Mouse (Mus musculus) forebrain, embryonic 15.5 days (tissue): ENCODE results near the gene Emilin1. TPM values are rescaled to one million over a fixed set of nuclear protein-coding genes. Genes with fewer than 3 reads are reported as not detected.

ENCODE experiments used
- ATAC-seq: fragments of 200-750 bp; cut with Nextera tagmentation; replicated peaks from 2 replicates; pipeline ENCODE4 v1.8.0; 2017; ENCODE audit warnings: mild to moderate bottlenecking, moderate TSS enrichment, moderate library complexity
- H3K27ac ChIP-seq: fragments of 300-500 bp; sonication (generic); replicated peaks from 2 replicates; pipeline ENCODE4 v1.5.1; 2015; ENCODE audit warnings: mild to moderate bottlenecking, inconsistent platforms
- H3K27me3 ChIP-seq: fragments of 300-500 bp; sonication (generic); 2 replicates; pipeline ENCODE4 v1.6.1; 2015; ENCODE audit warnings: inconsistent platforms
- H3K36me3 ChIP-seq: fragments of 300-500 bp; sonication (generic); 2 replicates; pipeline ENCODE4 v1.6.1; 2015; ENCODE audit warnings: mild to moderate bottlenecking, inconsistent platforms
- H3K4me1 ChIP-seq: fragments of 300-500 bp; sonication (generic); 2 replicates; pipeline ENCODE4 v1.6.1; 2015; ENCODE audit warnings: inconsistent platforms
- H3K4me2 ChIP-seq: fragments of 300-500 bp; sonication (generic); replicated peaks from 2 replicates; pipeline ENCODE4 v1.6.1; 2015; ENCODE audit warnings: mild to moderate bottlenecking, inconsistent platforms
- H3K4me3 ChIP-seq: fragments of 300-500 bp; sonication (generic); 2 replicates; pipeline ENCODE4 v1.5.1; 2015; ENCODE audit warnings: mild to moderate bottlenecking, inconsistent platforms
- H3K9ac ChIP-seq: fragments of 300-500 bp; sonication (generic); replicated peaks from 2 replicates; pipeline ENCODE4 v1.6.1; 2015; ENCODE audit warnings: mild to moderate bottlenecking, inconsistent platforms
- H3K9me3 ChIP-seq: fragments of 300-500 bp; sonication (generic); 2 replicates; pipeline ENCODE4 v1.6.1; 2016; ENCODE audit warnings: inconsistent platforms
- WGBS: fragments of 180-500 bp; shearing (Covaris S2); methylation state at CpG from one replicate; pipeline ENCODE4 v1.1.7; 2015; ENCODE audit warnings: mixed read lengths; 5-methylcytosine and 5-hydroxymethylcytosine counted together
- polyA plus RNA-seq: library from polyadenylated mRNA; unstranded; fragments of >200 nt; fragmentation: Nextera tagmentation; extraction: Ambion mirVana; gene quantifications from 2 replicates; pipeline ENCODE4 v1.2.1, GENCODE M21; 2015

The Emilin1 gene
- polyA plus RNA-seq, 1 experiment from 2014 or later = 12.9 TPM

DNA sequence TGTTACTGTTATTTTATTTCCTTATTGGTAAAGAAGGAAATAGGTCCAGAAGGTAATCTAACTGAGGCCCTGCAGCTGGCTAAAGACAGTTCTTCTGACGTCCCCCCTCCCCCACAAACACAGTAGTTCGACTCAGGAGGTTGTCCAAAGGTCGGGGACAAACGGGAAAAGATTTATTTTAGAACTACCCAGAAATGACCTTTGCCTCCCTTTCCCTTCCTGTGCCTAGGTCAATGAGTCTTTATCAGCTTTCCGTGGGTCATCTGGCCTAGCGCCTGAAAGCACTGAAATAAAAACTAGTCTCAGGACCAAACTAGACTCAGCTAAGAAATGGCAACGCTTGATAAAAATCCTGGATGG is 3.9 kb upstream of the Emilin1 start:
- Histone ChIP-seq H3K27me3 (no peaks in the 10 kb centered on the region), H3K9ac (no peak overlapping the region), H3K4me3 (no peak overlapping the region), H3K4me1 (peaks cover 43% of the 10 kb centered on the region), H3K9me3 (no peaks in the 10 kb centered on the region), H3K36me3 (peaks cover 13% of the 10 kb centered on the region; the same call in 1 of the 2 replicates), H3K4me2 (no peak overlapping the region), H3K27ac (no peak overlapping the region)
- 69% methylated on average over 7 of the region's 7 CpGs for WGBS
- ATAC-seq = no peak

DNA sequence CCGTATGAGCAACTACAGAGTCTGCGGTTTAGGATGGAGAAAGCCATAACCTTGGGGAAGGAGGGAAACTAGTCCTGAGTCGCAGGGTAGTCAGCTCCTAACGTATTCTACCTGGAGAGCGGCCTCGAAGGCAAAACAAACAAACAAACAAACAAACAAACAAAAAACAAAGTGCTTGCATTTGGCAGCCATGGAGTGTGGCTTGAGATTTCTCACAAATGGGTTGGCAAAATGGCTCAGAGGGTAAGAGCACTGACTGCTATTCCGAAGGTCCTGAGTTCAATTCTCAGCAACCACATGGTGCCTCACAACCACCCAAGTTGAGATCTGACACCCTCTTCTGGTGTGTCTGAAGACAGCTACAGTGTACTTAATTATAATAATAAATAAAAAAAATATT is 3.3 kb upstream of the Emilin1 start:
- Histone ChIP-seq H3K4me3 (no peak overlapping the region), H3K4me2 (no peak overlapping the region), H3K9me3 (no peaks in the 10 kb centered on the region), H3K4me1 (peaks cover 43% of the 10 kb centered on the region), H3K27ac (no peak overlapping the region), H3K9ac (no peak overlapping the region), H3K27me3 (no peaks in the 10 kb centered on the region), H3K36me3 (peaks cover 7% of the 10 kb centered on the region; the same call in 1 of the 2 replicates)
- WGBS = 90% methylated on average over 7 of the region's 7 CpGs
- no peak for ATAC-seq

DNA sequence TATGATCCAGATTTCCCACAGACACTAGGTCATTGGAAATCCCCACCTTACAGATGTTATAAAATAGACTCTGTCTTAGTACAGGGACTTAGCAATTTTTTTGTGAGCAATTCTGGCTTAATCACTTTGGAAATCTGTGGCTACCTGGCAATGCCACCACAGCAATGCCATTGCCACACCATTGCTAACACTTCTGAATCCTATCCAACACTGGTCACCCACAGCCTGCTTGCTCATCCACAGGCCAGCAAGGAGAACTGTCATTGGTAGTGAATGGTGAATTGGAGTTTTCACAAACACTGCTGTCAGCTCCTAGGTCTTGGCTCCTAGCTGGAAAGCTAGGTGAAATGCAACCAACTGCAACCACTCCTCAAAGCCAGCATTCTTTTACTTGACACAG is 2.7 kb upstream of the Emilin1 start:
- H3K27ac ChIP-seq = no peak overlapping the region
- H3K4me3 ChIP-seq = no peak overlapping the region
- peaks cover under 1% of the 10 kb centered on the region; the same call in 1 of the 2 replicates for H3K36me3 ChIP-seq
- H3K4me1 ChIP-seq = peaks cover 42% of the 10 kb centered on the region
- no peaks in the 10 kb centered on the region for H3K27me3 ChIP-seq
- ATAC-seq = no peak
- no peaks in the 10 kb centered on the region for H3K9me3 ChIP-seq
- no peak overlapping the region for H3K4me2 ChIP-seq
- no peak overlapping the region for H3K9ac ChIP-seq

DNA sequence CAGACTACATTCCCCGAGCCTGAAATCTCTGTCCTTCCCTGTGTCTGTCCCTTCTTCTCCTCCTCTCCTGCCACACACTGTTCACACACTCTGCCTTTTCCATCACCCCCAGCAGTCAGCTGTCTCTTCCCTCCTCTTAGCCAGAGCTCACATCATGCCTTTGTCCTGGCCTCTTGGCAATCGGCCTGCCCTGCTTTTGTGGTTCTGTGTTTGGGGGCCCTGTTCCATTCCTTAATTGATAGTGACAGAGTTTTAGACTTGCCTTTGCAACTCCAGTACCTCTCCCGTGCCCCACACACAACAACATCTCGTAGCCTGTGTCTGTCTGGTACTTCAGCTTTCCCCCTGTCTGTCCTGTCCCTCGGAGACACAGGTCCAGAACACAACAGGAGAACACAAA is 1.0 kb upstream of the Emilin1 start:
- no peak overlapping the region for H3K9ac ChIP-seq

DNA sequence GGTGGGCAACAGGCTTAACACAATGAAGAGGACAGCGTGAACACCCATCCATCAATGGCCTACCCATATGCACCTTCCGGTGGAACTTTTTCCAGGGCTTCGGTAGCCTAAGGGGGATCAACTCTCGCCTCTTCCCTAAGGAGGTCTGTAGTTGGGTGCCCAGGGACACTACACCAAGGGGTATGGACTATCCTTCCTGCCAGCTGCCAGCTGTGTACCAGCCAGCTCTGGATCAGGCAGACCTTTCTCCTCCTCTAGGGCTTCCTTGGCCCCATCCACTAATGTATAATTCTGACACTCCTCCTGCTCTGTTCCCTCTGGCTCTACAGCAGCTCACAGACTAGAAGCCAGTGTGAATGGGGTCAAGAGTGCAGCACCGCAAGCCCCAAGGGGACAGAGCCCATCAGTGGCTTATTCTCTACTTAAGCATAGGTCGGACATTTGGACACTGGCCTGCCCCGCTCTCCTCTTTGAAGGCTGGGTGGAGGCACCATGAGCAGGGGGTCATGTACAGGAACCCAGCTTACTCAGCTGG is 966 bp downstream of the Emilin1 start:
- Histone ChIP-seq H3K4me3 (peak overlapping the region; percentile 4; the same call in 1 of the 2 replicates), H3K27ac (peak overlapping the region; percentile 69), H3K36me3 (no peaks in the 10 kb centered on the region), H3K27me3 (no peaks in the 10 kb centered on the region), H3K9ac (0 out of 2 replicates have a peak overlapping the region, but pooled peaks have one; percentile 27), H3K4me1 (peaks cover 28% of the 10 kb centered on the region), H3K9me3 (no peaks in the 10 kb centered on the region), H3K4me2 (no peak overlapping the region)
- 89% methylated on average over 7 of the region's 7 CpGs for WGBS
- ATAC-seq = no peak

More for the DNA sequence above, 1.0 kb upstream of the Emilin1 start:
- Histone ChIP-seq H3K27ac (peak overlapping the region; percentile 69), H3K36me3 (no peaks in the 10 kb centered on the region), H3K4me1 (peaks cover 35% of the 10 kb centered on the region), H3K27me3 (no peaks in the 10 kb centered on the region), H3K9me3 (no peaks in the 10 kb centered on the region), H3K4me2 (no peak overlapping the region), H3K4me3 (no peak overlapping the region)
- ATAC-seq = no peak
- 34% methylated on average over 5 of the region's 5 CpGs for WGBS

DNA sequence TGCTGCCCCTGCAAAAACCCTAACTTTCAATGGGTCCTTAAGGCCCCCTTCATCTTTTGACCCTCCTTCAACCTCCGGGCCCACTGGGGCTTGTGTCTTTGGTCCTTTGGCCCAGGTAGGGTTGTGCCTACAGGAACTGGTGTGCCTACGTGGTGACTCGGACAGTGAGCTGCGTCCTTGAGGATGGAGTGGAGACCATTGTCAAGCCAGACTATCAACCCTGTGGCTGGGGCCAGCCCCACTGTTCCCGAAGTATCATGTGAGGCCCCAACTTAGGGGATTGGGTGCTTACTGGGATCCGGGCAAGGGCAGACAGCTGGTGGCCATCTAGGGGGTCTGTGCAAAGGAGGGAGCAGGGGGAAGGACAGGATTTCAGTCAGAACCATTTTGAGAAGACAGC is 1.6 kb downstream of the Emilin1 start:
- WGBS = 89% methylated on average over 6 of the region's 6 CpGs
- Histone ChIP-seq H3K4me3 (no peak overlapping the region), H3K27ac (no peak overlapping the region), H3K4me1 (peaks cover 28% of the 10 kb centered on the region), H3K27me3 (no peaks in the 10 kb centered on the region), H3K4me2 (no peak overlapping the region), H3K9me3 (no peaks in the 10 kb centered on the region), H3K9ac (no peak overlapping the region), H3K36me3 (no peaks in the 10 kb centered on the region)
- no peak for ATAC-seq

DNA sequence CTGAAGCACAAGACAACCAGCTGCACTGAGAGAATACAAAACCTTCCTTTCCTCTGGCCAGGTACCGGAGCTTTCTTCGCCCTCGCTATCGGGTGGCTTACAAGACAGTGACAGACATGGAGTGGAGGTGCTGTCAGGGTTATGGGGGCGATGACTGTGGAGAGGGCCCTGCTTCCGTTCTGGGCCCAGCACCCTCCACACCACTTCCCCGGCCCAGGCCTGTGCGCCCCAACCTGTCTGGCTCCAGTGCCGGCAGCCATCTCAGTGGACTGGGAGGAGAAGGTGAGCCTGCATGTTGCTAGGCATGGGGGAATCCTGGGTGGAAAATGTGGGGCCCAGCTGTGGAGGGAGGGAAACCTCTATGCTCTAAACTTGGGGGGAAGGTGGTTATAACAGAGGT is 2.3 kb downstream of the Emilin1 start:
- H3K36me3 ChIP-seq = no peaks in the 10 kb centered on the region
- no peak overlapping the region for H3K9ac ChIP-seq
- H3K27ac ChIP-seq = peak overlapping the region; percentile 6
- whole genome bisulfite sequencing = 74% methylated on average over 9 of the region's 9 CpGs
- peak; percentile 62 for ATAC-seq
- H3K9me3 ChIP-seq = no peaks in the 10 kb centered on the region
- no peak overlapping the region for H3K4me3 ChIP-seq
- no peak overlapping the region for H3K4me2 ChIP-seq
- H3K27me3 ChIP-seq = no peaks in the 10 kb centered on the region
- H3K4me1 ChIP-seq = peaks cover 30% of the 10 kb centered on the region

DNA sequence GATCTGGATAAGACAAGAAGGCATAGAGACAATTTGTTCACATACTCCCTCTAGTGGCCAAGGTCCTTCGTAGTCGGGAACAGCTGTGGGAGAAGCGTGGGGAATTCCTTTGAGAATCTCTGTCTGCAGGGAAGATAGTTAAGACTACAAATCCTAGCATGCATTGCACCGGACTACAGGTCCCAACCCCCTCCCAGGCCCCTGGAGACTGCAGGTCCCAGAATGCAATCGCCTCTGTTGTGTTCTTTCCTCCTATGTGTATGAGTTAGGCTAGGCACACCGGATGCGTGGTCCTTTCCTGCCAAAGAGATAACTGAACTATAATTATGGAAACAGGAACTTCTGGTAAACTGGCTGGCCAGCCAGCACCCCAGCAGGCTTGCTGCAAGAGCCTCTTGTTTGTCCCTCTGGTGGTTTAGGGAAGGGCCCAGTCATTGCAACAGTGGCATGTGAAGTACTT is 2.8 kb downstream of the Emilin1 start:
- Histone ChIP-seq H3K27me3 (no peaks in the 10 kb centered on the region), H3K9me3 (no peaks in the 10 kb centered on the region), H3K4me3 (no peak overlapping the region), H3K27ac (peak overlapping the region; percentile 68), H3K4me1 (peaks cover 36% of the 10 kb centered on the region), H3K36me3 (no peaks in the 10 kb centered on the region), H3K4me2 (0 out of 2 replicates have a peak overlapping the region, but pooled peaks have one; percentile 2), H3K9ac (no peak overlapping the region)
- 2% methylated on average over 7 of the region's 7 CpGs for WGBS
- peak; percentile 92 for ATAC-seq

DNA sequence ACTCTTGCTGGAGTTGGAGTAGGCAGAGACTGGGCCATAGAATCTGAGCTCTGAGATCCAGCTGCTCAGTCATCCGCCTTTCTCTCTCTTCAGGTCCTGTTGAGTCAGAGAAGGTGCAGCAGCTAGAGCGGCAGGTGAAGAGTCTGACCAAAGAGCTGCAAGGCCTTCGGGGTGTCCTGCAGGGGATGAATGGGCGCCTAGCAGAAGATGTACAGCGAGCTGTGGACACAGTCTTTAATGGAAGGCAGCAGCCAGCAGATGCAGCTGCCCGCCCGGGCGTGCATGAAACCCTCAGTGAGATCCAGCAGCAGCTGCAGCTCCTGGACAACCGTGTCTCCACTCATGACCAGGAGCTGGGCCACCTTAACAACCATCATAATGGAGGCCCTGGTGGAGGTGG is 3.6 kb downstream of the Emilin1 start:
- Histone ChIP-seq H3K27ac (no peak overlapping the region), H3K4me3 (no peak overlapping the region), H3K9ac (no peak overlapping the region), H3K4me1 (peaks cover 40% of the 10 kb centered on the region), H3K4me2 (no peak overlapping the region), H3K36me3 (no peaks in the 10 kb centered on the region), H3K9me3 (no peaks in the 10 kb centered on the region), H3K27me3 (no peaks in the 10 kb centered on the region)
- ATAC-seq = no peak
- WGBS = 96% methylated on average over 9 of the region's 9 CpGs

DNA sequence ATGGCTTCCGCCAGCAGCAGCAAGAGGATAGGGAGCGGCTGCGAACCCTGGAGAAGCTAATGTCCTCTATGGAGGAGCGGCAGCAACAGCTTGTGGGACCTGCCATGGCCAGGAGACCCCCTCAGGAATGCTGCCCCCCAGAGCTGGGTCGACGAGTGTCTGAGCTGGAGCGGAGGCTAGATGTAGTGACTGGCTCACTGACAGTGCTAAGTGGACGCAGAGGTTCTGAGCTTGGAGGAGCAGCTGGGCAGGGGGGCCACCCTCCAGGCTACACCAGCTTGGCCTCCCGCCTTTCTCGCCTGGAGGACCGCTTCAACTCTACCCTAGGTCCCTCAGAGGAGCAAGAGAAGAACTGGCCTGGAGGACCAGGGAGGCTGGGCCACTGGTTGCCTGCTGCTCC is 4.1 kb downstream of the Emilin1 start:
- 93% methylated on average over 11 of the region's 11 CpGs for WGBS
- no peak overlapping the region for H3K27ac ChIP-seq
- H3K27me3 ChIP-seq = no peaks in the 10 kb centered on the region
- no peaks in the 10 kb centered on the region for H3K9me3 ChIP-seq
- H3K4me1 ChIP-seq = peaks cover 41% of the 10 kb centered on the region
- no peak overlapping the region for H3K9ac ChIP-seq
- H3K4me2 ChIP-seq = no peak overlapping the region
- ATAC-seq = no peak
- no peak overlapping the region for H3K4me3 ChIP-seq
- no peaks in the 10 kb centered on the region for H3K36me3 ChIP-seq

DNA sequence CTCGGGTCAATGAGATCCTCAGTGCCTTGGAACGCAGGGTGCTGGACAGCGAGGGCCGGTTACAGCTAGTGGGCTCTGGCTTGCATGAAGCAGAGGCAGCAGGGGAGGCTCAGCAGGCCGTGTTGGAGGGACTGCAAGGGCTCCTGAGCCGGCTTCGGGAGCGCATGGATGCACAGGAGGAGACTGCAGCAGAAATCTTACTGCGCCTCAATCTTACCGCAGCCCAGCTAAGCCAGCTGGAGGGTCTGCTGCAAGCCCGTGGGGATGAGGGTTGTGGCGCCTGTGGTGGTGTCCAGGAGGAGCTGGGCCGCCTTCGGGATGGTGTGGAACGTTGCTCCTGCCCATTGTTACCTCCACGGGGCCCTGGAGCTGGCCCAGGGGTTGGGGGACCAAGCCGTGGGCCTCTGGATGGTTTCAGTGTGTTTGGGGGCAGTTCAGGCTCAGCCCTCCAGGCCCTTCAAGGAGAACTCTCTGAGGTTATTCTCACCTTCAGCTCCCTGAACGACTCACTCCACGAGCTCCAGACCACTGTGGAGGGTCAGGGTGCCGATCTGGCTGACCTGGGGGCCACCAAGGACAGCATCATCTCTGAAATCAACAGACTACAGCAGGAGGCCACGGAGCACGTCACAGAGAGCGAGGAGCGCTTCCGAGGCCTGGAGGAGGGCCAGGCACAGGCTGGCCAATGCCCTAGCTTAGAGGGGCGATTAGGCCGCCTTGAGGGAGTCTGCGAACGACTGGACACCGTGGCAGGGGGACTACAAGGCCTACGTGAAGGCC is 4.9 kb downstream of the Emilin1 start:
- H3K4me1 ChIP-seq = peaks cover 36% of the 10 kb centered on the region
- no peak overlapping the region for H3K27ac ChIP-seq
- H3K27me3 ChIP-seq = no peaks in the 10 kb centered on the region
- no peak overlapping the region for H3K4me3 ChIP-seq
- no peaks in the 10 kb centered on the region for H3K36me3 ChIP-seq
- no peak overlapping the region for H3K9ac ChIP-seq
- H3K4me2 ChIP-seq = no peak overlapping the region
- 86% methylated on average over 31 of the region's 31 CpGs for WGBS
- no peak for ATAC-seq
- no peaks in the 10 kb centered on the region for H3K9me3 ChIP-seq

DNA sequence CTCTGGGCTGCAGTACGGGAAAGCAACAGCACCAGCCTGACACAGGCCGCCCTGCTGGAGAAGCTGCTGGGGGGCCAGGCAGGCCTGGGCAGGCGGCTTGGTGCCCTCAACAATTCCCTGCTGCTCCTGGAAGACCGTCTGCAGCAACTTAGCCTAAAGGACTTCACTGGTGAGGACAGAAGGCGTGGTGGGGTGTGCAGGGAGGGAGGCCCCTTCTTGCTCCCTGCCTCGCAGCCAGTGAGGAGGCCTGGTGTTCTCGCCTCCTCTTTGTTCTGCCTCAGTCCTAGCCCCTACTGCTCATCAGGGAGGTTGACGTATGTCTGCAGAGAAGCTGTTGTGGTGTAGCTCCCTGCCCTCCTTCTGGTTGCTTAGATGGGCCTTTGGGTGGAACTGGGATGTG is 5.5 kb downstream of the Emilin1 start:
- Histone ChIP-seq H3K4me1 (peaks cover 31% of the 10 kb centered on the region), H3K9ac (no peak overlapping the region), H3K4me2 (no peak overlapping the region), H3K27me3 (no peaks in the 10 kb centered on the region), H3K4me3 (no peak overlapping the region), H3K27ac (no peak overlapping the region), H3K9me3 (no peaks in the 10 kb centered on the region), H3K36me3 (no peaks in the 10 kb centered on the region)
- 83% methylated on average over 8 of the region's 8 CpGs for WGBS
- no peak for ATAC-seq
